Mouse (Mus musculus) induced T-regulatory cell, adult 2 months (primary cell): Measurements from ENCODE around the gene Ywhag.

ENCODE experiments used
- DNase-seq: peaks from one replicate; pipeline ENCODE4 v3.0.0-alpha.2; 2012; ENCODE audit warnings: low read depth

The Ywhag gene

DNA sequence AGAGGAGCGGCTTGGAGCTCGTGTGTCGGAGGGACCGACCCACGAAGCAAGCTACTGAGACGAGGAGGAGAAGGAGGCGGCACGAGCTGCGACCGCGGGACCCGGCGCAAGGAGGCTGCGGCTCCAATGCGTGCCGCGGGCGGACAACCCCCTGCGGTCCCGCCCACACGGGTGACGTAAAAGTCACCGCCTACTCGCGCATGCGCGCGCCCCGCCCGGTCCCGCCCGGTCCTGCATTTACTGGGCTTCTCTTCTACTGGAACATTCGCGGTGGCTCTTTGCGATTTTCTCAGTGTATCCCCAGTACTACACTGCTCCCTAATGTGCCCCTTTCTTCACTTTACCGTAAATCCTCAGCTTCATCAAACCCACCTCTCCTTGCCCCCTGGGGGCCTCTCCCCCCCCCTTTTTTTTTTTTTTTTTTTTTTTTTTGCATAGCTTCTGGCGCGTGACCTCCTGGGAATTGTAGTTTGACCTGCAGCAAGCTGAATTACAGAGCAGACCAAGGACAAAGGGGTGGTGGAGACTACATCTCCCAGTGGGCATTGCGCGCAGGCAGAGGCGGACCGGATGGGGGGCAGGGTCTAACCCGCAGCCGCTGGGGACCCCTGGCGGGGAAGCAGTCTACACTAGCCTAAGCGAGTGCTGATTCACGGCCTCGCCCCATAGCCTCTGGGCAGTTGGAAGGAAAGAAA lies at the start of gene Ywhag:
Ywhag (minus strand) TSS at position 136 of the 695 bp plus-strand sequence.
- peak; percentile 98 for DNase-seq

DNA sequence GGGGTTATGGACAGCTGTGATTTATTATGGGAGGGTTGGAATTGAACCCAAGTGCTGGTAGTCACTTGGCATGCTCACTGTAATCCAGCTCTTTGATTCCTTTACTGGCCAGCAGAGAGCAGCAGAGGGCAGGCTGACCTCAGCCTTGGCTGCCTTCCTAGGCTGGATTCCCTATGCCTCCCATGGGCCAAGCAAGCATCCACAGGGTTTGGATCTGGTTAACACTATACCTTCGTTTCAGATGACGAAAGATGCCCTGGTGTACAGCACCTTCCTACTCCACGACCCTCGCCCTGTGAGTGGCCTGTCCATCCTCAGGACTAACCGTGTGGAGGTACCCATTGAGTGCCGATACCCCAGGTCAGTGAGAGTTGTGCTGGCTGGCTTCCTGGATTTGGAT lies 48.0 kb upstream of the Ywhag start:
- DNase-seq = peak; percentile 59

DNA sequence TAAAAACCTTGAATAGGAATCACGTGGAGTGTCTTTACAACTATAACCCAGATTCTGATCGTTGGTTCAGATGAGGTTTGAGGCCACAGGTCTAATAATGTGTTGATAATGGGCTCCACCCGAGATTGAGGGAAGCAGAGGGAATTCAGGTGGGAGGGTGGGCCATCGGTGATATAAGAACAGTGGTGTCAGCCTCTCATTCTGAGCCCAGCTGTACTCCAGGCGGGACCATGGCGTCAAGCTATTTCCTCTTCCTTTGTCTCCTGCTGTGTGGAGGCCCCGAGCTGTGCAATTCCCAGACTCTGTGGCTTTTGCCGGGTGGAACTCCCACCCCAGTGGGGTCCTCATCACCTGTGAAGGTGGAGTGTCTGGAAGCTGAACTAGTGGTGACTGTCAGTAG lies 45.5 kb upstream of the Ywhag start, which contains the start of gene Zp3:
Zp3 (plus strand) TSS at position 196 of the 400 bp plus-strand sequence.
- no peak for DNase-seq

DNA sequence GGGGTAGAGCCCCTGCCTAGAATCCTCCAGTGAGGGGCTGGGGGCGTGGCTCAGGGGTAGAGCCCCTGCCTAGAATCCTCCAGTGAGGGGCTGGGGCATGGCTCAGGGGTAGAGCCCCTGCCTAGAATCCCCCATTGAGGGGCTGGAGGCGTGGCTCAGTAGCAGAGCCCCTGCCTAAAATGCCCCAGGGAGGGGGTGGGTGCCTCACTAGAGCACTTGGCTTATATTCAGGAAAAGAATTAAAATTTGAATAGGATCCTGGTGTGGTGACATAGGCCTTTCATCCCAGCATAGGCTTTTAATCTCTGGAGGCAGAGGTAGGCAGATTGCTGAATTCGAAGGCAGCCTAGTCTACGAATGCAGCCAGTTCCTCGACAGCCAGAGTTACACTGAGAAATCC lies 45.0 kb upstream of the Ywhag start:
- DNase-seq = no peak

DNA sequence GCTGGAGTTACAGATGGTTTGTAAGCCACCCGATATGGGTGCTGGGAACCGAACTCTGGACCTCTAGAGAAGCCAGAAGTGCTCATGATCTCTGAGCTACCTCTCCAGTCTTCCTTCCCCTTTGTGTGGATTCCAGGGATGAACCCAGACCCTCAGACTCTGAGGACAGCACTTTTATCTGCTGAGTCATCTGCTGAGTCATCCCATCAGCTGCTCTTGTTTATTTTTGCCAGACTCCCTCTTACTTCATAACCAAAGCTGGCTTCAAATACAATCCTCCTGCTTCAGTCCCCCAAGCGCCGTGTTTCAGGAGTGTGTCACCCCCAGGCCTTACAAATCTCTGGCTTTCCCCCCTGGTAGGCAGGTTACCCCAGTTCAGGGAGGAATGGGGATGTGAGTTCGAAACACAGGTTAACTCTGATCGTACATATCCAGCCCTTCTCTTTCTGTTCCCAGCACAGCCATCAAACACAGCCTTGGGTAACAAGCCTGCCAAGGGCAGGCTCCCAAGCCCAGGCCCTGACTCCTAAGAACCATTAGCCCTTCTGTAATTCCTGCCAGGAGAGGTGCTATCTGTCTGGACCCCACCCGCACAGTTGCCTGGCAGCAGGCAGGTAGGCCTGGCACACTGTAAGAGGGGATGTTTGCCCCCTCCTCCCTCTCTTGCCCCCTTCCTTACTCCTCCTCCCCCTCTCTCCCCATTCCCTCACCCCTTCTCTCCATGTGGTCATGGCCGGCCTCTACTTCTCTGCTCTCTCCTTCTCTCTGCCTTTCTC lies 41.7 kb upstream of the Ywhag start:
- DNase-seq = no peak

DNA sequence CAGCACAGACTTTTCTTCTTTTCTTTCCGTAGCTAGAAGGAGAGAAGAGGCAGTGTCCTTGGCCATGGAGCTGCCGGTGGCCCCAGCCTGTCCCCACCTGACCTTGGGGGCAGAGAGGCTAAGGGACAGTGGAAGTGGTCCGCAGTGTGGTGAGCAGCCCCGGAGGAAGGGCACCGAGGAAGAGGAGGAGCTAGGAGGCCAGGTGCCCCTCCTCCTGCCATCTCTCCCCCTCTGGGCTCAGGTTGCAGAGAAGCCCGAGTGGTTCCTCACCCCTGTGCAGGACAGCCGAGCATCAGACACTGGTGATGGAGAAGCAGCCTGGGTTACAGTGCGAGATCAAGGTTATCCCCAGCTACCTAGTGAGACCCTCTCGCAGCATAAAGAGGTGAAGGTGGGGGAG lies 39.9 kb upstream of the Ywhag start, which contains the start of gene Ssc4d:
Ssc4d (minus strand) TSS at position 167 of the 400 bp plus-strand sequence.
- no peak for DNase-seq

DNA sequence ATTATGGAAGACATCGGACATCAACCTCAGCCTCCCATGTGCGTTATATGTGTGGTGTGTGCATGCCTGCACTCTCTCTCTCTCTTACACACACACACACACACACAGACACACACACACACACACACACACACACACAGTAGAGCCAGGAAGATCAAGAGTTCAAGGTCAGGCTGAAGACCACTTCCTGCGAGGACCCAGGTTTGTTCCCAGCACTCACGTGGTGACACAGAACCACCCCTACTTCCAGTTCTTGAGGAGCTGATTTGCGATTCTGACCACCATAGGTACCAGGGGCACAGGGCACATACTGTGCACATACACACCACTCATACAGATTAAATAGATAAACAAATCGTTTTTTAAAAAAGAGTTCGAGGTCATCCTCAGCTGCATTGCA lies 37.5 kb upstream of the Ywhag start:
- DNase-seq = no peak

DNA sequence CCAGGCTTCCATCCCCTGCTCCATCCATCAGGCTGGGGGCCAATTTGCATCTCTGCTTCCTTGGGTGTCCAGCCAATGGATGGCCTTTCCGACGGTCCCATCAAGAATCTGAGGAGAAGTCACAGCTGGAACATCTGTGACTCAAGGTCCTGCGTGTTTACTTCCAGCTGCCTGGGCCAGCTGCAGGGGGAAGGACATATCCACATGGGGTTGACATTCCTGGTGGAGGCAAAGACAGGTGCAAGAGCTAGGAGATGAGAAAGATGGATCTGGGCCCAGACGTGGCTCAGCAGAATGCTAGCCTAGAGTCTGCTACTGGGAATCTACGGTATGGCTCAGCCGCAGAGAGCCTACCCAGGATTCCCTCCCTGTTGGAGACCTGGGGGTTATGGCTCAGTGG lies 35.8 kb upstream of the Ywhag start:
- DNase-seq = no peak

DNA sequence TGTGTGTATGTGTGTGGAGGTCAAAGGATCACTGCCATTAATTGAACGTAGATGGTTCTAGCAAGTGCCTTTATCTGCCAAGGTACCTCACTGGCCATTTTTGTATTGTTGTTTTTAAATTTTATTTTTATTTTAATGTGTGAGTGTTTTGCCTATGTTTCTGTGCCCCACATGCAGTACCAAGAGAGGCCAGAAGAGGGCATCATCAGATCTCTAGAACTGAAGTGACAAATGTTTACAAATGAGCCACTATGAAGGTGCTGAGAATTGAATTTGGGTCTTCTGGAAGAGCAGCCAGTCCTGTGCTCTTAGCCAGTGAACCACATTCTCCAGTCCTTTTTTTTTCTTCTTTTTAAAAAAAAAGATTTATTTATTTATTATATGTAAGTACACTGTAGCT lies 34.4 kb upstream of the Ywhag start:
- peak; percentile 88 for DNase-seq

DNA sequence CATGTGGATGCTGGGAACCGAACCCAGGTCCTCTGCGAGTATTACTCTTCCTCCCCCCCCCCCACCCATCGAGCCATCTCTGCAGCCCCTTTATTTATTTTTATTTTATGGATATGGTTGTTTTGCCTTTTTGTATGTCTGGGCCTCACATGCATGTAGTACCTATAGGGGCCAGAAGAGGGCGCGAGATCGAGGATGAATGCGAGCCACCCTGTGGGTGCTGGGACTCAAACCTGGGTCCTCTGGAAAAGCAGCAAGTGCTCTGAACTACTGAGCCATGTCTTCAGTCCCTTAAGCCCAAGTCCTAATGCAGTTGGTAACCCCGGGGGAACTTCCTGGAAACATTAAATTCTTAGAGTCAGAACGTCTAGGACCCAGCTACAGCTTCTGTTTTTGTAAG lies 32.5 kb upstream of the Ywhag start:
- peak; percentile 77 for DNase-seq

DNA sequence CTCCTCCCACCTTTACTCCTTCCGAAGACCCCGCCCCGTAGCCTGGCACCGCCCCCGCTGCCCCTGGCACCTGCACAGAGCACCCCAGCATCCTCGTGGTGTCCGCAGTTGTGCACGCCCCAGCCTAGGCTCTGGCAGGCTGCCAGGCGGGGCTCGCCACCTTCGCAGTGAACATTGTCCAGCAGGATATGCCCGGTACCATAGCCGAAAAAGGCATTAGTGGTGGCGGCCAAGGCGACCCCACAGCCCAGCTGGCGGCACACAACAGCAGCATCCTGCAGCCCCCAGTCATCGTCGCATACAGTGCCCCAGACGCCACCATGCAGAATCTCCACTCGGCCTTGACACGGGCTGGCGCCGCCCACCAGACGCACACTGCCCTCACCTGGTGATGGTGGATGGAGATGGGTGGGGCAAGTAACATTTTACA lies 31.1 kb upstream of the Ywhag start:
- DNase-seq = peak; percentile 51

DNA sequence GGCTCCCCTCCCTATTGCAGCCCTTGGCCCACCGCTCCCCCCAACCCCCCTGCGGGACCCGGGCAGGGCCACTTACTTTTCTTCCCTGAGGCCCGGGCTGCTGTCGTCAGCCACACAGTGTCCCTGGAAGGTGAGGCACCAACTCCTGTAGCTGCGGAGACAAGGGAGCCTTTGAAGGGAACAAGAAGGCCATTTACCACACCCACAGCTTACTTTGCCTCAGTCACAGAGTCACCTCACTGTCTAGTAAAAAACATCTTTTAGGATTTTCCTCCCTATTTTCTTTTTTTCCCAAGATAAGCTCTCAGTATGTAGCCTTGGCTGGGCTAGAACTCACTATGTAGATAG lies 28.8 kb upstream of the Ywhag start:
- DNase-seq = no peak

DNA sequence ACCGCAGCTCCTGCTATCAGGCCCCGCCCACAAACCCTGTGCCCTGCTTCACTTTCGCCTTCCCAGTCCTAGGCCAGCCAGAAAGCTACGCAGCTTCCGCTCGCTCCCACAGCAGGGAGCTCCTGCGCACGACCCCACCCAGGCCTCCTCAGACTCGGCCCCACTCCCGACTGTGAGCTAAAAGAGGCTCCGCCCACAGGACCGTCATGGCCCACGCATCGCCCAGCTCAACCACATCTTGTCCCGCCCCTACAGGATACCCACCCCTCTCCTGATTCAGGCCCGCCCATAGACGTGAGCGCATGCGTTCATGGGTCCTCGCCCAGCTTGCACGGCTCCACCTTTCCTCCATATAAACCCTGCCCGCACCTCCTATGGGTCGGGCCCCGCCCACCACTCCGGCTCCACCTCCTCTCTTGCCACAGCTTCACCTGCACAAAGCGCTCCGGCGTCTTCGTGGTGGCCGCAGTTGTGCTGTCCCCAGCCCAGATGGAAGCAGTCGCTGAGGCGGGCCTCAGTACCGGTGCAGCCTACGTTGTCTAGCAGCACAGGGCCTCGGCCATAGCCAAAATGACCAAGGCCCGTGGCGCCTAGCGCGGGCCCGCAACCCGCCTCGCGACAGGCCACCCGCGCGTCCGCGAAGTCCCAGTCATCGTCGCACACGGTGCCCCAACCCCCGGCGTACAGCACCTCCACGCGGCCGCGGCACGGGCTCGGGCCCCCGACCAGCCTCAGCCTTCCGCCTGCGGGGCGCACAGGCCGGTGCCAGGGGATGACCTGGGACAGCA lies 28.3 kb upstream of the Ywhag start:
- DNase-seq = peak; percentile 100

DNA sequence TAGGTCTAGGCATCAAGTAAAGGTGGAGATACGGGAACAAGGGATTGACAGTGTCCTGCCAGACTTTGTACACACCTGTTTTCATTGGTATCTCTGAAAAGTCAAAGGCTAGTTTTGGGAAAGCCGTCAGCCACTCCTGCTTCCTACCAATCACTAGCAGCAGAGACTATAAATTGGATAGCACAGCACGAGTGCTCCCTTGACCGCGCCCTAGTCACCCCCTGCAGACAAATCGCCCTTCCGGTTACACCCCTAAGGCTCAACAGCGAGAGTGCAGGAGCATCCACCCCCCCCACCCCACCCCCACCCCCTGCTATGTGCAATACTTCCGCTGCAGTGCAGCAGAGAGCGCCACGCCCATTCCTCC lies 27.7 kb upstream of the Ywhag start:
- no peak for DNase-seq

DNA sequence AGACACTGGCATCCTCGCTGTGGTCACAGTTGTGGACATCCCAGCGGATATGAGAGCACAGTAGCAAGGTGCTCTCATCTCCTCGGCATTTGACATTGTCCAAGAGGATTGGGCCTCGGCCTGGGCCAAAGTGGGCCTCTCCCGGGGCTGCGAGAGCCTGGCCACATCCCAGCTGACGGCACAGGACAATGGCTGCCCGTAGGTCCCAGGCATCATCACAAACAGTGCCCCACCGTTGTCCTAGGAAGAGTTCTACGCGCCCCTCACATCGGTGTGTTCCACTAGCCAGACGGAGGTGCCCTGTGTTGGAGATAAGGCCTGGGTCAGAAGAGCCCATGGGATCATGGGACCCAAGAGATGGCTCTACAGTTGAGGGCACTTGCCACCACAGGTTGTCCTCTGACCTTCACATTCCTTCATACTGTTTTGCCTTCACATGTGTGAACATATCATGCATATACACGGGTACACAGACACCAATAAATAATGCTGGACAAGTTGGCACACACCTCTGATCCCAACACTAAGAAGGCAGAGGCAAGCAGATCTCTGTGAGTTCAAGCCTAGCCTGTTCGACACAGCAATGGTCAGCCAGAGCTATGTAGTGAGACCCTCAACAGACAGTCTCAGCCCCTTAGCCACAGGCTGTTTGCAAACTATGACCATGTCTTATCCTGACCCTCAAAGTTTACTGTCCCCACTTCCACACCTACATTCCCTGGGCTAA lies 26.7 kb upstream of the Ywhag start:
- no peak for DNase-seq

DNA sequence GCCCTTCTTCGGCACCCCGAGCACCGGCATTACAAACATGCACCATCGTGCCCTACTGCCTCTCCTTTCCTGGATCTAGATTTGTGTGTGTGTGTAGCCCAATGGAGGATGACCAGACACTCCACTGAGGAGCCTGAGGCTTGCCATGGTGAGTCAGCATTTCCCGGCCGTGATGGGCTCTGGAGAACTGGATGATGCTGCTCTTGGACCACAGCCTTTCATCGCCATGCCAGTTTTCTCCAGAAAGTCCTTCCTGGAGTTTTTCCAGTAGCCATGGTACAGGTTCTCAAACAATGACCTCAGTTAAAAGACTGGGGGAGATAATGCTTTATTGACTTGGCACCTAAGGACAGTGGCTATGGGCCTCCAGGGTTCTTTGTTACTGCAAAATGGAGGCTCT lies 25.5 kb upstream of the Ywhag start:
- DNase-seq = no peak

DNA sequence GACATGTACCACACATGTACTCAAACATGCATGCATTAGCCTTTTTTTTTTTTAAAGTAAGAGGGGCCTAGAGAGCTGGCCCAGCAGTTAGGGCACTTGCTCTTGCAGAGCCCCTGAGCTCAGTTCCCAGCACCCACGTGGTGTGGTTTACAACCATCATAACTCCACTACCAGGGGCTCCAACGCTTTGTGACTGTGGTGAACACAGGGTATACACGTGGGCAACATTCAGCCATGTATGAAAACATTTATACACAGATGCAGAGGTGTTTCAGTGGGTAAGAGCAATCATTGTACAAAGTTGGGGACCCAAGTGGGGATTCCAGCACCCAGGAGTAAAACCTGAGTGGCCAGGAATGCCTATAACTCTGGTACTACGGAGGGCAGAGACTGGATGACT lies 24.0 kb upstream of the Ywhag start:
- DNase-seq = no peak

DNA sequence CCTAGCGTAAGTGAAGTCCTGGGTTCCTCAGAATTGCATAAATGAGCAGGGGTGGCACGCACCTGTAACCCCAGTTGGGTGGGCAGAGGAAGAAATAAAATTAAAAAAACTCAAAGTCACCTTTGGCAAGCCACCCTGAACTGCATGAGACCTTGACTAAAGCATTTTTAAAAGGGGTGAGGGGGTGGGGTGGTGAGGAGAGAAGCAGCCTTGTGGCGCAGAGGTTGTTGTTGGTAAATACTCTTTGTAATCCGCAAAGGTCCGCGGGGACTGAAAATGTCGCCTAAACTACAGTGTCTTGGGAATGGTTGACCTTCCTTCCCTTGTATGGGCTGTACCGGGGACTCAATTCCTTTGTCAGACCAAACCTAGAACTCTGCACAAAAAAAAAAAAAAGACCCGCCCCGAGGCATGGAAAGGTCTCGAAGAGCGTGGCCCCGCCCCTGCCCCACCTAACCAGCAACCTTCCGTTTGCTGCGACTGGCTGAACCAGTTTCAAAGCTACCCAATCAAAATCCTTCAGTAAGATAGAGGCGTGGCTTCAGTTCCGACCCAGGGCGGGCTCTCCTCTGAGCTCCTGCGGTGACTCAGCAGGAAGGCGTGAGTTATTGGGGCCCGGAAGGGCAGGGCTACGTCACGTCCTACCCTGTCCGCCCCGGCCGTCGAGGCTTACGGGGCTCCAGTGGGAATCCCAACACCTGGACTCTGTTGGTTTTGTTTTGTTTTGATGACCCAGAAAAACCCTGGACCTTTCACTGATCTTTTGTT lies 23.0 kb upstream of the Ywhag start:
- peak; percentile 98 for DNase-seq

DNA sequence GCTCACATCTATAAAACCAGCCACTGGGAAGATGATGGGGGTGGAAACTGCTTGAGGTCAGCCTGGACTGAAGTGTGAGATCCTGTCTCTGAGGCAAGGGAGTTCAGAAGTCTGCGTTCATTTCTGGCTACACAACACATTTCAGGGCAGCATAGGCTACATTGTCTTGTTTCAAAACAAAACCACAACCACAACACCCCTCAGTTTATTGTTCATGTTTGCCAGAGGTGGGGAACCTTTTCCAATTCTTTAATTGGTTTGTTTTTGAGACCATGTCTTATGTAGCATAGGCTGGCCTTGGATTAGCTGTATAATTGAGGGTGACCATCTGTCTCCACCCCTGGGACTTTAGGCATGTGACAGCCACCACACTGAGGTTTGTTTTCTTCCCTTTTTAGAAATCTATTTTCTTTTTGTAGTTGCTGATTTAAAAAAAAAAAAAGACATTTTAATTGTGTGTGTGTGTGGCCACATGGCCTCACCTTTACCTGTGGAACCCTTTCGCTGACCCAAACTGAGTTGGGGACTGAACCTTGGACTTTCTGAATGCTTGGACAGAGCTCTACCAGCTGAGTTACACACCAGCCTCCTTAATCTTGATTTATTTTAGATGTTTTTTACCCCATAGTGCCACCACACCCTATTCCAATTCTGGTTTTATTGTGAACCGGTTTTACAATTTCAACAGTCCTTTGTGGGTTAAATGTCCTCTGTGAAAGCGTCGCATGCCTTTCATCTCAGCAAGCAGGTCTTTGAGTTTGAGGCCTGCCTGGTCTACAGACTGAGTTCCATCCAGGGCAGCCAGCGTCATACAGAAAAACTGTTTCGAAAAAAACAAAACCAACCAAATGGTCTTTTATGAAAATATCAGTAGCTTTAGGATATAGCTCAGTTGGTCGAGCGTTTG lies 22.1 kb upstream of the Ywhag start:
- DNase-seq = peak; percentile 51

DNA sequence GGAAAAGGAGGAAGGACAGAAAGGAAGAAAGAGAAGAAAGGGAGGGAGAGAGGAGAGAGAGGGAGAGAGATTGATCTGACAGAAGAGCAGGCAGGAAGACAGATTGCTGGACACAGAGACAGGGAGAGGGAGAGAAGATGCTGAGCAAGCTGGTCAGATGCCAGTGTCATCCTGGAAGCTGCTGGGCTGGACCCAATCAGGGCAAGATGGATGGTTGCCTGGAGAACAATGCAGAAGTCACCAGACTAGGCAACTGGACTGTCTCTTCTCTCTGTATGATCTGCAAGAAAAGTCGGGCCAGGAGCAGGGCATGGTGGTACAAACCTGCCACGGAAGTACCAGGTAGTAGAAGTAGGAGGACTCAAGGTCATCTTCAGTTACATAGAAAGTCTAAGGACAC lies 18.4 kb upstream of the Ywhag start:
- no peak for DNase-seq
